Mouse (Mus musculus) liver, adult 10 weeks (tissue): Measurements from ENCODE around the gene Krt84. TPM values are rescaled to one million over a fixed set of nuclear protein-coding genes. Genes with fewer than 3 reads are reported as not detected.

Source experiments
- polyA plus RNA-seq: library from polyadenylated mRNA; stranded (reverse); fragments of 350-450 nt; fragmentation: Illumina TruSeq; extraction: RNeasy Lipid Tissue Mini Kit (QIAGEN cat#74804); gene quantifications from one replicate; pipeline ENCODE4 v1.2.3, GENCODE M21; 2014; ENCODE audit warnings: low read depth, low replicate concordance

Krt84 gene
- polyA plus RNA-seq: not detected

GRCm38 (mm10) chr15:101532720-101533119, at the start of gene Krt84:
TSS of gene Krt84 (minus strand) at chr15:101532820.

GRCm38 (mm10) chr15:101573796-101574345, 41.3 kb upstream of the Krt84 start, which contains the start of gene Krt75:
TSS of gene Krt75 (minus strand) at chr15:101573904.

GRCm38 (mm10) chr15:101562850-101563249, 30.2 kb upstream of the Krt84 start, which contains the start of gene Krt90:
TSS of gene Krt90 (minus strand) at chr15:101562950.

GRCm38 (mm10) chr15:101550567-101550966, 17.9 kb upstream of the Krt84 start, which contains the start of gene Krt82:
TSS of gene Krt82 (minus strand) at chr15:101550667.

GRCm38 (mm10) chr15:101517161-101517560, 15.5 kb downstream of the Krt84 start, which contains the start of gene Gm49425:
TSS of gene Gm49425 (minus strand) at chr15:101517261.

GRCm38 (mm10) chr15:101491431-101491830, 41.2 kb downstream of the Krt84 start, which contains the start of gene Krt83:
TSS of gene Krt83 (minus strand) at chr15:101491512.

Other genes with a start within 250 kb of the Krt84 start
- gene Atg101, start 248.5 kb downstream of the Krt84 start, polyA plus RNA-seq: 1.5 TPM
- not detected for gene 6030408B16Rik, start 239.6 kb downstream of the Krt84 start, polyA plus RNA-seq
- gene Krt80, start 162.7 kb downstream of the Krt84 start, polyA plus RNA-seq: not detected
- gene Krt7, start 121.8 kb downstream of the Krt84 start, polyA plus RNA-seq: not detected
- gene Krt87, start 94.0 kb downstream of the Krt84 start, polyA plus RNA-seq: not detected
- gene Krt88, start 85.1 kb downstream of the Krt84 start, polyA plus RNA-seq: not detected
- not detected for gene Krt81, start 69.1 kb downstream of the Krt84 start, polyA plus RNA-seq
- not detected for gene Krt86, start 59.3 kb downstream of the Krt84 start, polyA plus RNA-seq
- not detected for gene Krt83, start 41.3 kb downstream of the Krt84 start, polyA plus RNA-seq
- gene Gm49425, start 15.6 kb downstream of the Krt84 start, polyA plus RNA-seq: not detected
- not detected for gene Krt82, start 17.8 kb upstream of the Krt84 start, polyA plus RNA-seq
- gene Krt90, start 30.1 kb upstream of the Krt84 start, polyA plus RNA-seq: not detected
- not detected for gene Krt75, start 41.1 kb upstream of the Krt84 start, polyA plus RNA-seq
- not detected for gene Gm5414, start 95.4 kb upstream of the Krt84 start, polyA plus RNA-seq
- not detected for gene Gm5478, start 114.6 kb upstream of the Krt84 start, polyA plus RNA-seq
- gene Krt6b, start 147.5 kb upstream of the Krt84 start, polyA plus RNA-seq: not detected
- gene Krt6a, start 161.5 kb upstream of the Krt84 start, polyA plus RNA-seq: not detected
- not detected for gene Krt5, start 180.1 kb upstream of the Krt84 start, polyA plus RNA-seq
- gene Krt71, start 210.3 kb upstream of the Krt84 start, polyA plus RNA-seq: not detected